Mouse (Mus musculus): ENCODE results near the gene Itih2.

Gene Itih2

GRCm38 (mm10) chr2:10047758-10048436 is 83.3 kb downstream of the Itih2 start:
- peak; percentile 51 for ATAC-seq (ENCODE audit: insufficient number of reproducible peaks, low FRiP score, low TSS enrichment)
